Mouse (Mus musculus) embryonic facial prominence, embryonic 11.5 days (tissue): ENCODE measurements around the gene Clasrp. TPM values are rescaled to one million over a fixed set of nuclear protein-coding genes. Genes with fewer than 3 reads are reported as not detected.

Experiments used
- ATAC-seq: fragments of 200-750 bp; cut with Nextera tagmentation; replicated peaks from 2 replicates; pipeline ENCODE4 v1.8.0; 2017; ENCODE audit warnings: low read depth; ENCODE audit not compliant: insufficient number of reproducible peaks, low FRiP score, low TSS enrichment
- DNase-seq: peaks from one replicate; pipeline ENCODE4 v3.0.0-alpha.2; 2015; ENCODE audit warnings: low spot score
- H3K27ac ChIP-seq: fragments of 300-500 bp; sonication (generic); replicated peaks from 2 replicates; pipeline ENCODE4 v1.5.1; 2014; ENCODE audit warnings: mild to moderate bottlenecking, low read depth, low read length, control low read depth
- H3K27me3 ChIP-seq: fragments of 300-500 bp; sonication (generic); 2 replicates; pipeline ENCODE4 v1.6.1; 2014; ENCODE audit warnings: mild to moderate bottlenecking, low read length, moderate library complexity, mixed read lengths; ENCODE audit not compliant: control insufficient read depth, insufficient read depth
- H3K36me3 ChIP-seq: fragments of 300-500 bp; sonication (generic); replicated peaks from 2 replicates; pipeline ENCODE4 v1.6.1; 2014; ENCODE audit warnings: low read depth, mild to moderate bottlenecking, low read length, moderate library complexity, mixed read lengths; ENCODE audit not compliant: control insufficient read depth, insufficient read depth
- H3K4me1 ChIP-seq: fragments of 300-500 bp; sonication (generic); 2 replicates; pipeline ENCODE4 v1.6.1; 2014; ENCODE audit warnings: low read length, mixed read lengths; ENCODE audit not compliant: control insufficient read depth, insufficient read depth
- H3K4me2 ChIP-seq: fragments of 300-500 bp; sonication (generic); 2 replicates; pipeline ENCODE4 v1.6.1; 2014; ENCODE audit warnings: low read depth, mild to moderate bottlenecking, control low read depth, low read length, moderate library complexity
- H3K4me3 ChIP-seq: fragments of 300-500 bp; sonication (generic); 2 replicates; pipeline ENCODE4 v1.5.1; 2014; ENCODE audit warnings: low read depth, low read length, control low read depth
- H3K9ac ChIP-seq: fragments of 300-500 bp; sonication (generic); replicated peaks from 2 replicates; pipeline ENCODE4 v1.6.1; 2014; ENCODE audit warnings: mild to moderate bottlenecking, control low read depth, low read length
- H3K9me3 ChIP-seq: fragments of 300-500 bp; sonication (generic); replicated peaks from 2 replicates; pipeline ENCODE4 v1.6.1; 2016; ENCODE audit warnings: mild to moderate bottlenecking, low read length, inconsistent platforms, mixed read lengths; ENCODE audit not compliant: control insufficient read depth
- WGBS: fragments of 180-500 bp; shearing (Covaris S2); extraction: QIAGEN DNeasy Blood & Tissue Kit; methylation state at CpG from one replicate; pipeline ENCODE4 v1.1.7; 2014; 5-methylcytosine and 5-hydroxymethylcytosine counted together
- polyA plus RNA-seq: library from polyadenylated mRNA; unstranded; fragments of >200 nt; fragmentation: Nextera tagmentation; extraction: Ambion mirVana; gene quantifications from 2 replicates; pipeline ENCODE4 v1.2.1, GENCODE M21; 2014

Clasrp gene
- polyA plus RNA-seq, 1 experiment from 2014 or later, result 37.4 TPM

- WGBS, result 49% methylated on average over 6 of the region's 6 CpGs
- Histone ChIP-seq H3K36me3 (no peaks in the 10 kb centered on the region), H3K27ac (no peak overlapping the region), H3K4me1 (no peaks in the 10 kb centered on the region), H3K27me3 (no peaks in the 10 kb centered on the region), H3K9ac (no peak overlapping the region), H3K4me2 (no peak overlapping the region), H3K9me3 (no peaks in the 10 kb centered on the region), H3K4me3 (no peak overlapping the region)
- DNase-seq (no peak), ATAC-seq (no peak)
Observed at GRCm38 (mm10) chr7:19622241-19622640, 18.0 kb upstream of the Clasrp start.

GRCm38 (mm10) chr7:19620811-19621210 lies 16.5 kb upstream of the Clasrp start:
- Histone ChIP-seq H3K9ac (no peak overlapping the region), H3K4me3 (no peak overlapping the region), H3K4me1 (no peaks in the 10 kb centered on the region), H3K9me3 (no peaks in the 10 kb centered on the region), H3K27me3 (no peaks in the 10 kb centered on the region), H3K27ac (no peak overlapping the region), H3K4me2 (no peak overlapping the region), H3K36me3 (no peaks in the 10 kb centered on the region)
- ATAC-seq (no peak), DNase-seq (no peak)
- 90% methylated on average over 7 of the region's 7 CpGs for WGBS

- peak; percentile 95 for DNase-seq
- H3K27me3 ChIP-seq, result no peaks in the 10 kb centered on the region
- H3K36me3 ChIP-seq, result no peaks in the 10 kb centered on the region
- no peaks in the 10 kb centered on the region for H3K9me3 ChIP-seq
- peak overlapping the region; percentile 44 for H3K4me2 ChIP-seq
- no peak overlapping the region for H3K27ac ChIP-seq
- 5% methylated on average over 35 of the region's 35 CpGs for WGBS
- no peaks in the 10 kb centered on the region for H3K4me1 ChIP-seq
- H3K4me3 ChIP-seq, result peak overlapping the region; percentile 25
- peak; percentile 57; the same call in 1 of the 2 replicates for ATAC-seq
- peak overlapping the region; percentile 47 for H3K9ac ChIP-seq
Observed at GRCm38 (mm10) chr7:19619004-19619801, 14.9 kb upstream of the Clasrp start.

GRCm38 (mm10) chr7:19615036-19615577 lies 10.8 kb upstream of the Clasrp start:
- no peak for DNase-seq
- Histone ChIP-seq H3K36me3 (no peaks in the 10 kb centered on the region), H3K9me3 (no peaks in the 10 kb centered on the region), H3K27me3 (no peaks in the 10 kb centered on the region), H3K27ac (no peak overlapping the region), H3K4me3 (no peak overlapping the region), H3K4me1 (no peaks in the 10 kb centered on the region), H3K4me2 (no peak overlapping the region), H3K9ac (no peak overlapping the region)
- no peak for ATAC-seq
- 87% methylated on average over 12 of the region's 12 CpGs for WGBS

DNA sequence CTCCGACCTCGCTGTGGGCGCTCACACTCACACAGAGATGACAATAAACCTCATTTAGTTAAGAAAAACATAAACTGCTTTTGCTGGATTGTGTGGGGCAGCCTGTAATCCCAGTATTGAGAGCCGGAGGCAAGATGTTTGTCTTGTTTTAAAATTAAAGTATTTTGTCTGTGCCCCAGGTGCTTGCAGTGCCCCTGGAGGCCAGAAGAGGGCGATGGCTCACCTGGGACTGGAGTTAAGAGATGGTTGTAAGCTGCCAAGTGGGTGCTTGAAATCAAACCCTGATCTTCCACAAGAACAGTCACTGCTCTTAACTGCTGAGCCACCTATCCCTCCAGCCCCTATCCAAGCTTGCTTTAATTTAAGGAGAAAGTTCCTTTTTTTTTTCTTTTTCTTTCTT lies 6.7 kb upstream of the Clasrp start:
- no peak for DNase-seq
- Histone ChIP-seq H3K4me3 (no peak overlapping the region), H3K4me2 (no peak overlapping the region), H3K9ac (no peak overlapping the region), H3K9me3 (no peaks in the 10 kb centered on the region), H3K36me3 (no peaks in the 10 kb centered on the region), H3K27me3 (no peaks in the 10 kb centered on the region), H3K27ac (no peak overlapping the region), H3K4me1 (no peaks in the 10 kb centered on the region)
- no peak for ATAC-seq
- WGBS, result 80% methylated on average over 5 of the region's 5 CpGs

DNA sequence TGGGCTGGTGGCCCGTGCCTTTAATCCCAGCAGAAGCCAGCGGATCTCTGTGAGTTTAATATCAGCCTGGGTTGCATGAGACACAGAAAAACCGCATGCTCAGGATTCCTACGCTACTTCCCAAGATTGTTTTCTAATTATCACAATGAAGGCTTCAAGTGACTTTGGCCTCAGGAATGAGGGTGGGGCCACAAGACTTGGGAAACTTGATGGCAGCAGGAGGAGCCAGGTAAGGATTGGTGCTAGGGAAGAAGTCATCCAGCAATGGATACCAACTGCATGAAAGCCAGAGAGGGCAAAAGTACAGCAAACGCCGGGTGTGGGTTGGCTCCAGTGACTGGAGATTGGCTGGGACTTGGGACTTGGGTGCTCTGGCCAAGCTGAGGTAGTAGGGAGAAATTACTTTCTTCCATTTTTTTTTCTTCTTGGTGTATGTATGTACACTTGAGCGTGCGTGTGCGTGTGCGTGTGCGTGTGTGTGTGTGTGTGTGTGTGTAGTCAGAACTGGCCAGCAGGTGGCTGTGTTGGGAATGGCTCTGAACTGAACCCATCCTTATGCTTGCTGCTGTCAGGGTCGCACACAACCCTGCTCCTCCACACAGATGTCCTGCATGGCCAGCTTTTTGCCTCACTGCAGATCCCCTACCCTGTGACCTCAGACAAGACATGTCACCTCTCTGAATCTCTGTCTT lies 5.5 kb upstream of the Clasrp start:
- no peaks in the 10 kb centered on the region for H3K27me3 ChIP-seq
- DNase-seq (no peak), ATAC-seq (no peak)
- H3K36me3 ChIP-seq, result no peaks in the 10 kb centered on the region
- no peak overlapping the region for H3K4me3 ChIP-seq
- H3K9me3 ChIP-seq, result no peaks in the 10 kb centered on the region
- no peak overlapping the region for H3K9ac ChIP-seq
- H3K4me2 ChIP-seq, result no peak overlapping the region
- no peaks in the 10 kb centered on the region for H3K4me1 ChIP-seq
- no peak overlapping the region for H3K27ac ChIP-seq
- WGBS, result 87% methylated on average over 12 of the region's 12 CpGs

DNA sequence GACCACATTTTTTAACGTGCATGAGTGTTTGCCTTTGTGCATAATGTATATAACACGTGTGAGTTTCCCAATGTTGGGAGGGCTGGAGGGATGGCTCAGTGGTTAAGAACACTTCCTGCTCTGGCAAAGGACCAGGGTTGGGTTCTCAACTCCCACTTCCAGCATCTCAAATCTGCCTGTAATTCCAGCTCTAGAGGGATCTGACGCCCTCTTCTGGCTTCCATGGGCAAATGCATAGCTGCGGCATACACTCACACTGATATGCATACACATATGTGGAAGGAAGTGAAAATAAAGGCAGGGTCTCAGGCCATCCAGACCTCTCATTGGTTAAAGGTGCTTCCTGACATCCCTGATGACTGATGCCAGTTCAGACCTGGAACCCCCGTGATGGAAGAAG lies 3.0 kb upstream of the Clasrp start:
- no peaks in the 10 kb centered on the region for H3K9me3 ChIP-seq
- H3K4me3 ChIP-seq, result no peak overlapping the region
- DNase-seq, result no peak
- no peak overlapping the region for H3K4me2 ChIP-seq
- no peaks in the 10 kb centered on the region for H3K36me3 ChIP-seq
- H3K27ac ChIP-seq, result no peak overlapping the region
- H3K27me3 ChIP-seq, result no peaks in the 10 kb centered on the region
- no peak for ATAC-seq
- no peak overlapping the region for H3K9ac ChIP-seq
- no peaks in the 10 kb centered on the region for H3K4me1 ChIP-seq
- WGBS, result 80% methylated on average over 5 of the region's 5 CpGs
